Mouse (Mus musculus) ES-E14 (cell line): ENCODE measurements around the gene Fgd6.

Source experiments
- CHD2 ChIP-seq: IDR thresholded peaks from 2 replicates; pipeline ENCODE4 v1.6.1; 2014; ENCODE audit warnings: mild to moderate bottlenecking, low read depth, low read length, inconsistent platforms
- ZC3H11A ChIP-seq: IDR thresholded peaks from 2 replicates; pipeline ENCODE4 v1.6.1; 2012; ENCODE audit warnings: low read depth, mild to moderate bottlenecking, inconsistent platforms, low read length, borderline replicate concordance
- ZNF384 ChIP-seq: IDR thresholded peaks from 2 replicates; pipeline ENCODE4 v1.6.1; 2012; ENCODE audit warnings: low read depth, low read length, inconsistent platforms

DNA sequence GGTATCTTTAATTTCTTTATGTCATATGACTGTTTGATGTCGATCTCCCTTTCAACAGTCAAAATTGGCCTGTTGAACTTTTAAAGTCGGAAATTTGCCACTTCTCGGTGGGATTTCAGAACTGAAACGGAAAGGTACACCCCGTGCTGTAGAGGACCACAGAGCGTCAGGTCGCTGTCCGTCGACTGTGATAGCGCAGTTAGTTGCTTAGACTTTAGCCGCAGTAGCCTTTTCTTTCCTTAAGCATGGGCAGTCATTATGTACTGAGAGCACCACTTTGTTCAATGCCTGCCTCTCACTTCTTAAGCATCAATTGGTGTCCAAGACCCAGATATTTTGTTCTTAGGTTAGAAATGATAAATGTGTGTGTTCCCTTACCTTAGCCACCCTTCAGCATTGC, 136.3 kb downstream of the Fgd6 start:
- no peak for TF ChIP-seq ZNF384
- no peak for TF ChIP-seq CHD2
- TF ChIP-seq ZC3H11A = no peak
